ENCODE assay signal across 11 mouse cellular contexts in the genomic region with DNA sequence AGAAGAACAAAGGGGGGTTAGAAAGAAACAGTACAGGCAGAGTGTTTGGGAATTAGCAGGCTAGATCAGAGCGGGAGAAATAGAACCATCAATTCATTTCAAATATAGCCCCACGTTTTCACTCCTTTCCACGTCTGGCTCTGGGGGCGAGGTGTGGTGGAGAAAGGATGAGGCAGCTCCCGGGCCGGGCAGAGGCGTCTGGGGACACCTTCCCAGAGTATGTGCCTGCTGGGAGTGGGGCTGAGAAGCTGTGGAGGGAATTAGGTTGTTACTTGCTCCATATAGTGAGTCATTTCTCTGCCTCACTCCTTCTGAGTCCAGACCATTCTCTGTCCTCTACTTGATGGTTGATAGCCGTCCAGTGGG. TPM values are rescaled to one million over a fixed set of nuclear protein-coding genes. Genes with fewer than 3 reads are reported as not detected.
DNase-seq lines count a peak whose midpoint lies in the region; ATAC-seq and TF ChIP-seq lines count a peak whose summit lies in the region.
"Had no signal": no experiment of that assay in that cellular context is flagged by ENCODE, and none has a peak within 500 bp of the region (broad histone marks: within the 10 kb centered on the region; RNA-seq: fewer than 3 reads in every experiment).

No protein-coding gene starts in this region.

- no peaks in the 10 kb centered on the region for H3K9me3 ChIP-seq in embryonic facial prominence, embryonic 14.5 days (ENCODE audit: control insufficient read depth, low read length)
- no peaks in the 10 kb centered on the region for H3K9me3 ChIP-seq in lung, postnatal 0 days (ENCODE audit: low read length)

- H3K4me3 ChIP-seq in kidney, adult 2 months (ENCODE audit: insufficient read depth, low read depth, low read length): peak overlapping the region; percentile 71
- H3K4me3 ChIP-seq in embryonic facial prominence, embryonic 14.5 days (ENCODE audit: low read depth, low read length): peak overlapping the region; percentile 55
- H3K4me3 ChIP-seq in lung, postnatal 0 days (ENCODE audit: low read depth, low read length): no peak overlapping the region

- TF ChIP-seq POLR2A in kidney, adult 2 months (IDR thresholded peaks at IDR 0.05; ENCODE audit: low read depth, low read length): no peak

- WGBS in kidney, adult 2 months: 31% methylated on average over 8 of the region's 8 CpGs
- WGBS in embryonic facial prominence, embryonic 14.5 days: 48% methylated on average over 8 of the region's 8 CpGs
- WGBS in lung, postnatal 0 days: 45% methylated on average over 8 of the region's 8 CpGs

- intact Hi-C loops in left cerebral cortex, postnatal 36 days (cut with DNase I): loop anchor here (5.0 kb wide), 3 partner anchors 37 to 58 kb away; no protein-coding TSS in a partner anchor

- peak overlapping the region; percentile 84 for H3K4me2 ChIP-seq in embryonic facial prominence, embryonic 14.5 days (ENCODE audit: low read depth, low read length)
- H3K4me2 ChIP-seq in lung, postnatal 0 days (replicated peaks; ENCODE audit: low read depth, low read length): no peak overlapping the region

- TF ChIP-seq EP300 in lung, postnatal 0 days (IDR thresholded peaks at IDR 0.05): no peak

- H3K9ac ChIP-seq in embryonic facial prominence, embryonic 14.5 days (ENCODE audit: low read depth, low read length): 0 out of 2 replicates have a peak overlapping the region, but pooled peaks have one; percentile 14
- H3K9ac ChIP-seq in lung, postnatal 0 days (replicated peaks; ENCODE audit: low read depth): no peak overlapping the region

- H3K27ac ChIP-seq in kidney, adult 2 months (ENCODE audit: insufficient read depth, low read depth, low read length): peak overlapping the region; percentile 90
- H3K27ac ChIP-seq in embryonic facial prominence, embryonic 14.5 days (replicated peaks; ENCODE audit: low read depth, low read length): no peak overlapping the region
- no peak overlapping the region for H3K27ac ChIP-seq in lung, postnatal 0 days (ENCODE audit: low read length)

- ATAC-seq in embryonic facial prominence, embryonic 14.5 days (ENCODE audit: low read depth): no peak
- no peak for ATAC-seq in megakaryocyte-erythroid progenitor cell, adult 5-6 weeks (replicated peaks; ENCODE audit: low FRiP score, low TSS enrichment, poor library complexity, severe bottlenecking)
- ATAC-seq in lung, postnatal 0 days: no peak

- H3K4me1 ChIP-seq in kidney, adult 2 months (ENCODE audit: control insufficient read depth, insufficient read depth, low read length): peaks cover 15% of the 10 kb centered on the region
- H3K4me1 ChIP-seq in embryonic facial prominence, embryonic 14.5 days (ENCODE audit: control insufficient read depth, insufficient read depth, low read length): no peaks in the 10 kb centered on the region; the same call in 1 of the 2 replicates
- 0 out of 2 replicates have a peak, but pooled peaks cover 5% of the 10 kb centered on the region for H3K4me1 ChIP-seq in lung, postnatal 0 days (ENCODE audit: insufficient read depth, low read depth, low read length)

- no peaks in the 10 kb centered on the region for H3K27me3 ChIP-seq in kidney, adult 2 months (replicated peaks; ENCODE audit: control insufficient read depth, insufficient read depth, low read length)
- H3K27me3 ChIP-seq in embryonic facial prominence, embryonic 14.5 days (replicated peaks; ENCODE audit: control insufficient read depth, insufficient read depth, low read length): peaks cover 22% of the 10 kb centered on the region
- peaks cover 13% of the 10 kb centered on the region; the same call in 1 of the 2 replicates for H3K27me3 ChIP-seq in lung, postnatal 0 days (replicated peaks; ENCODE audit: insufficient read depth, low read length)

- no peaks in the 10 kb centered on the region for H3K36me3 ChIP-seq in kidney, adult 2 months (ENCODE audit: control insufficient read depth, insufficient read depth, low read length)
- H3K36me3 ChIP-seq in embryonic facial prominence, embryonic 14.5 days (ENCODE audit: control insufficient read depth, insufficient read depth, low read length): no peaks in the 10 kb centered on the region
- H3K36me3 ChIP-seq in lung, postnatal 0 days (ENCODE audit: insufficient read depth, low read length): no peaks in the 10 kb centered on the region

- no peak for DNase-seq in kidney, adult 2 months
- DNase-seq in kidney, adult 8-10 months: no peak
- peak; percentile 19 for DNase-seq in Muller cell, postnatal 12 days (ENCODE audit: inconsistent ontology term)
- DNase-seq in embryonic facial prominence, embryonic 14.5 days (ENCODE audit: low spot score): no peak
- peak; percentile 76 to 79 for DNase-seq in left cerebral cortex, postnatal 36 days (ENCODE audit: low spot score in 2 of 2)
- DNase-seq in ovary, postnatal 14 days (ENCODE audit: low spot score): no peak
- no peak for DNase-seq in lung, postnatal 0 days (ENCODE audit: low spot score)
- DNase-seq: lung, adult 18-20 months had no signal

- TF ChIP-seq CTCF in kidney, adult 2 months (conservative IDR thresholded peaks at IDR 0.05; ENCODE audit: insufficient read depth, insufficient read length, low read depth, low read length): no peak
- no peak for TF ChIP-seq CTCF in lung, postnatal 0 days (IDR thresholded peaks at IDR 0.05)

RNA-seq across cellular contexts. Expression of a gene that starts 0.9 kb away (rescaled TPM):
- polyA plus RNA-seq in kidney, adult 2 months (2012; rRNA removed): 21.8 and 22.1 TPM in 2 replicates
- polyA plus RNA-seq in embryonic facial prominence, embryonic 14.5 days (2014; fragmentation: Nextera tagmentation; extraction: Ambion mirVana): 2.4 TPM in 2 replicates
- 10 to 100 TPM; 53.8 to 57.3 TPM for total RNA-seq in left cerebral cortex, postnatal 36 days (2021)
- total RNA-seq in megakaryocyte-erythroid progenitor cell, adult 5-6 weeks (2014; fragmentation: Nextera tagmentation): not detected in 2 replicates
- not detected in 2 replicates for total RNA-seq in megakaryocyte-erythroid progenitor cell, adult 5-6 weeks (2017)
- 0.13 and 0.18 TPM in 2 replicates for polyA plus RNA-seq in lung, postnatal 0 days (2015; fragmentation: Nextera tagmentation; extraction: Ambion mirVana)
- total RNA-seq: common myeloid progenitor, adult 5-6 weeks; MEL had no signal

Comparison
In these comparisons a context has a peak if more than half of its experiments do, and no peak if none do; other contexts are left out.
1. DNase-seq: peak in Muller cell, postnatal 12 days (single experiment) and left cerebral cortex, postnatal 36 days (2 of 2); none in kidney, adult 2 months (single experiment), kidney, adult 8-10 months (0 of 2), embryonic facial prominence, embryonic 14.5 days (single experiment), ovary, postnatal 14 days (single experiment) and lung, postnatal 0 days (single experiment).